Mouse (Mus musculus) gastrocnemius, adult 2 months (tissue): Measurements from ENCODE around the gene Spata17. TPM values are rescaled to one million over a fixed set of nuclear protein-coding genes. Genes with fewer than 3 reads are reported as not detected.

Experiments used
- DNase-seq: peaks from one replicate; pipeline ENCODE4 v3.0.0; 2022
- H3K27ac ChIP-seq: fragments of 200-600 bp; 2 replicates; pipeline ENCODE4 v1.8.1; 2022; ENCODE audit warnings: mild to moderate bottlenecking
- H3K4me3 ChIP-seq: fragments of 200-600 bp; 2 replicates; pipeline ENCODE4 v1.8.1; 2022; ENCODE audit warnings: mild to moderate bottlenecking, moderate library complexity
- CTCF ChIP-seq: fragments of 200-600 bp; IDR thresholded peaks from 2 replicates; pipeline ENCODE4 v1.8.1; 2022; ENCODE audit warnings: antibody characterized with exemption, mild to moderate bottlenecking, moderate library complexity
- intact Hi-C: fragments of 180-260 bp; cut with DNase I; formaldehyde crosslinking; loops from one replicate; pipeline ENCODE4 v1.15.1; 2025
- total RNA-seq, 2 experiments: library from RNA; stranded (reverse); gene quantifications; 2 replicates each; pipeline ENCODE4 v1.2.3; 2021

The Spata17 gene
- total RNA-seq, 2 experiments from 2014 or later = not detected

DNA sequence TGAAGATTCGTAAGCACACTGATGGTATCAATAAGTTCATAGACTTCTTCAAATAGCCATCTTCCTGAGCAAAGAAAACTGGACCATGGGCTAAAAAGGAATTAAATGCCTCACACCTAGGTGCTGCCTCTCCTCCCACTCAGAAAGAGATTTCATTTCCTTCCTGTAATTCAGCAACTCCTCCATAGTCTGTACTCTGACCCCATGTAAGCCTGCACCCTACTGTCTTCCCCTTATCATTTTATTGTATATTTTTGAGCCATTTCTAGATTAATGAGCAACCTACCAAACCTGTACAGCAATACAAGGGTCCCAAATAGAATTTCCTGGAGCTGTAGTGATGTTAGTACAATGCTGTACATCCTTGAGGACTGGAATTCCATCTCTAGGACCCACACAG is 211.0 kb downstream of the Spata17 start:
- no peak for DNase-seq

DNA sequence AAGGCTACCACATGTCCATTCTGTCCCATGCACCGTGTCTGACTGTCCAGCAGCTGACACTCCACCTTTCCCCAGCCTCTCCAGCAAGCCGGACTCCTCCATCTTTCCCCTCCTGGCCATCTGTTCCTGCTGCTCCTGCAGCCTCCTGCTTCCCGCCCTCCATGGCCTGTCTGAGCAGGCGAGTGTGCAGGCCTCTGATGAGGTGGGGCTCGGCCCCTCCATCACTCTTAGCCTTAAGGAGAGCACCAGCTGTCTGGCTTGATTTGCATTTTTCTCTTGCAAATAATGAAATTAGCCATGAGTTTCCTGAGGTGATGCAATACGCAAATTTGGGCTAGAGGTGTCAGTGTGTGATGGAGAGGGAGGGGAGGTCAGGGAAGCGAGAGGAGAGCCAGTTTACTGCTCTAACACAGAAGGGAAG is 211.8 kb downstream of the Spata17 start:
- TF ChIP-seq CTCF = no peak
- intact Hi-C loops = no loop called here

More for the DNA sequence above, 211.0 kb downstream of the Spata17 start:
- Histone ChIP-seq H3K27ac (no peak overlapping the region), H3K4me3 (no peak overlapping the region)
- intact Hi-C loops = no loop called here
- TF ChIP-seq CTCF = no peak

DNA sequence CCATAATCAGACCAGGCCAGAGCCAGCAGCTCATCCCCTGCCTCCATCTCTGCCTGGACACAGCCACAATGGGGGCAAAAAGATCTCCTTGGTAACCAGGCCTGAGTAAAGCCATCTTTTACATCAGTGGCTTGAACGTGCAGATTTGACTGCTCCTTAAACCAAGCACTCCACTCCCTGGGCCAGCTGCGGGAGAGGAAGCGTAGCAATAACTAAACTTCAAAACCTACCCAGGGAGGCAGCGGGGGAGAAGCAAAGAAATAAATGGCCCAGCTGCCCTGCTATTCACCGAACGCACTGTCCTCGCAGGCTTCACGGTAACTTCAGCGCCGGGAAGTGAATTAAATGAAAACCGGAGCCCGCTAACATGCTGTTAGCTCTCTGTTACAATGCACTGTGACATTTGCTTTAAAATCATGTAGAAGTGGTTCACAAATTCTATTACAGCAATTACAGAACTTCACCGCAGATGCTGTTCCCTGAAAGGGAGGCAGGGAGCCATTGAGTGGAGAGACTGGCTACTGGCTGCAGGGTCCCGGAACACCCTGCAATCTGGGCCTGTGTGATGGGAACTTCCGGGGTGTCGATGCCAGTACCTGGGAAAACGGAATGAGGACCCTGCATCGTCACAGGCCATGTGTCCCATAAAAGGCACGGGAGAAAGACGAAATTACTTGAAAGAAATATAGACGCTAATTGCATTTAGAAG is 217.5 kb downstream of the Spata17 start:
- Histone ChIP-seq H3K4me3 (no peak overlapping the region), H3K27ac (no peak overlapping the region)
- intact Hi-C loops = no loop called here
- TF ChIP-seq CTCF = no peak
- no peak for DNase-seq

More for the DNA sequence above, 211.8 kb downstream of the Spata17 start:
- Histone ChIP-seq H3K27ac (no peak overlapping the region), H3K4me3 (no peak overlapping the region)
- DNase-seq = no peak

Other genes starting within 250 kb of the Spata17 start
- not detected for gene D1Pas1, start 248.0 kb downstream of the Spata17 start, total RNA-seq
- 10 to 100 TPM; 10.5 to 10.6 TPM for gene Gpatch2, start within 50 bp of the Spata17 start, total RNA-seq